Mouse (Mus musculus) spleen, adult 2 months (tissue): ENCODE results near the gene Ugt1a7c. TPM values are rescaled to one million over a fixed set of nuclear protein-coding genes. Genes with fewer than 3 reads are reported as not detected.
"Not testable (repeated sequence)": the region's sequence is repeated elsewhere in the genome, so short reads cannot be mapped to it uniquely, and the experiment has no call there.

Source experiments
- DNase-seq, 2 experiments: peaks; one replicate each; pipeline versions ENCODE4 v3.0.0 to v3.0.0-alpha.2; 2012 to 2021; ENCODE audit warnings: low spot score in 2 of 2, low read depth in 1 of 2
- H3K27ac ChIP-seq: fragments of 200-500 bp; 2 replicates; pipeline ENCODE4 v1.5.1; 2012; ENCODE audit warnings: low read length, inconsistent platforms; ENCODE audit not compliant: insufficient read depth
- H3K27me3 ChIP-seq: fragments of 200-500 bp; 2 replicates; pipeline ENCODE4 v1.6.1; 2012; ENCODE audit warnings: mild to moderate bottlenecking, moderate library complexity, low read length, inconsistent platforms; ENCODE audit not compliant: control insufficient read depth, insufficient read depth
- H3K36me3 ChIP-seq: fragments of 200-500 bp; 2 replicates; pipeline ENCODE4 v1.6.1; 2012; ENCODE audit warnings: mild to moderate bottlenecking, low read length, inconsistent platforms; ENCODE audit not compliant: control insufficient read depth, insufficient read depth
- H3K4me1 ChIP-seq: fragments of 200-500 bp; 2 replicates; pipeline ENCODE4 v1.6.1; 2011; ENCODE audit warnings: inconsistent platforms; ENCODE audit not compliant: control insufficient read depth, insufficient read depth, insufficient read length
- H3K4me3 ChIP-seq: fragments of 200-500 bp; 2 replicates; pipeline ENCODE4 v1.5.1; 2011; ENCODE audit warnings: mild to moderate bottlenecking, inconsistent platforms; ENCODE audit not compliant: insufficient read depth, insufficient read length; ENCODE audit errors: extremely low read depth
- CTCF ChIP-seq: fragments of 200-500 bp; IDR thresholded peaks from 2 replicates; pipeline ENCODE4 v1.5.1; 2011; ENCODE audit warnings: mild to moderate bottlenecking, inconsistent platforms; ENCODE audit not compliant: insufficient read depth, insufficient read length, insufficient replicate concordance; ENCODE audit errors: extremely low read depth
- POLR2A ChIP-seq: fragments of 200-500 bp; IDR thresholded peaks from 2 replicates; pipeline ENCODE4 v1.6.1; 2011; ENCODE audit warnings: low read depth, low read length, inconsistent platforms
- WGBS: fragments of 180-500 bp; shearing (Covaris S2); methylation state at CpG from one replicate; pipeline ENCODE4 v1.1.7; 2018; 5-methylcytosine and 5-hydroxymethylcytosine counted together
- polyA plus RNA-seq: library from polyadenylated mRNA; depleted of rRNA; stranded (reverse); fragments of >200 nt; gene quantifications from 2 replicates; pipeline ENCODE4 v1.2.3, GENCODE M21; 2012

Ugt1a7c gene
- polyA plus RNA-seq, 1 experiment = 1.5 TPM

DNA sequence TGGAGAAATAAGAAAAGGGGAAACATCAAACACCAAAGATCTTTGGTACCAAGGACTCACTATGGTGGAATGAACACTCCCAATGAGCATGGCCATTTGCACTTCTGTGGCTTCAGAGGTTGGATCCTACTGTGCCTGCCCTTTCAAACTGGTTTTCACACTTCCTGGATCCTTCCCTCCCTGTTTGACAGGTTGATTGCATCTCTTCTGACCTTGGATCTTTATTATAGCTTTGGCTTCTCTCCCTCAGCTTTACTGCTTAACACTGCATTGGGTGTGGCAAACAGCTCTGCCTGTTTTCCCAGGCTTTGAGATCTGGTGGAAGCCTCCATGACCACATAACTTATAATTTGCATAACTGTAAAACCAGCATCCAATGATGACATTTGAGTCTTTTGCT, 125.5 kb downstream of the Ugt1a7c start:
- H3K36me3 ChIP-seq = no peaks in the 10 kb centered on the region
- no peak overlapping the region for H3K27ac ChIP-seq
- no peaks in the 10 kb centered on the region for H3K4me1 ChIP-seq
- no peak overlapping the region for H3K4me3 ChIP-seq
- no peak for DNase-seq
- TF ChIP-seq CTCF (no peak), POLR2A (no peak)
- no peaks in the 10 kb centered on the region for H3K27me3 ChIP-seq

DNA sequence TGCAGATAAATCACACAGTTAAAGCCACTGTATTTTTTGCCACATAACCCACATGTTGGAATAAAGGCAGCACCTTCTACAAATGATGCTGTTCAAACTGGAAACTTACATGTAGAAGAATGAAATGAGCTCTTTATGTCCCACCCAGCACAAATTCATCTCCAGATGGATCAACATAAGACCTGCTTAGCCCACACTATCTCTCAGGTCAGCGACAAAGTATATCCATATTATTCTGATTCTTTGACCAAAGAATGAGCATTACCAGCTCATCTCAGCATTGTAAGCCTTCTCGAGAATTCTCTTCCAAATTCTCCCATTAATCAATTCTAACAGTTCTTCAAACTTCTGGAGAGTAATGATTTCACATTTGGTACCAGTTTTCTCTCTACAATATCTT, 127.4 kb downstream of the Ugt1a7c start:
- no peaks in the 10 kb centered on the region for H3K36me3 ChIP-seq
- TF ChIP-seq CTCF (no peak), POLR2A (no peak)
- H3K4me1 ChIP-seq = no peaks in the 10 kb centered on the region
- H3K27me3 ChIP-seq = no peaks in the 10 kb centered on the region
- H3K27ac ChIP-seq = no peak overlapping the region
- no peak overlapping the region for H3K4me3 ChIP-seq
- DNase-seq = no peak
- WGBS = 53% methylated on average over 2 of the region's 2 CpGs

DNA sequence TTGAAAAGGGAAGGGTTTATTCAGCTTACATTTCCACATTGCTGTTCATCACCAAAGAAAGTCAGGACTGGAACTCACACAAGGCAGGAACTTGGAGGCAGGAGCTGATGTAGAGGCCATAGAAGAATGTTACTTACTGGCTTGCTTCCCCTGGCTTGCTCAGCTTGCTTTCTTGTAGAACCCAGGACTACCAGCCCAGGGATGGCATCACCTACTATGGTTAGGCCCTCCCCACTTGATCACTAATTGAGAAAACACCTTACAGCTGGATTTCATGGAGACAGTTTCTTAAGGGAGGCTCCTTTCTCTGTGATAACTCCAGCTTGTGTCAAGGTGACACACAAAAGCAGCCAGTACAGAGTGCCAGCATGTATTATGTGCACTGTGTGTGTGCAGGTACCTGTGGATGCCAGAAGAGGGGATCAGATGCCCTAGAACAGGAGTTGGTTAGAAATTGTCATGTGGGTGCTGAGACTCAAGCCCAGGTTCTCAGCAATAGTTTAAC, 128.2 kb downstream of the Ugt1a7c start:
- DNase-seq, H3K27ac ChIP-seq: not testable (repeated sequence)

DNA sequence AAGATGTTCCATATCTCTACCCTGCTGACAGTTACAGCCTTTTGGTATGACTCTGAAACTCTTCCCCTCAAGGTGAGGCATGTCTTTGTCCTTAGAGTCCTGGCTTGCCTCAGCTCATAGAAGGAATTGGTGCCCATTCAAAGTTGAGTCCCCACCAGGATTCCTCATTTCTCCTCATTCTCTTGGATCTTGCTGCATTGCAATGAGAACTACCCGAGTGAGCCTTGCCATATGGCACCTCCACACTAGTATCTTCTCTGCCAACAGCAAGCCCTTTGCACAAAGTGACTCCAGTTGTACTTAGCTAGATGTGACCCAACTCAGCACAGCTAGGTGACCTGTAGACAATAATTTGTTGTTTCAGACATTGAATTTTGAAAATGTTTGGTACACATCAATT, 128.7 kb downstream of the Ugt1a7c start:
- Histone ChIP-seq H3K27me3 (no peaks in the 10 kb centered on the region), H3K27ac (no peak overlapping the region), H3K4me1 (no peaks in the 10 kb centered on the region), H3K36me3 (no peaks in the 10 kb centered on the region), H3K4me3 (no peak overlapping the region)
- DNase-seq = no peak
- WGBS = 58% methylated on average over 1 of the region's 1 CpGs
- TF ChIP-seq POLR2A (no peak), CTCF (no peak)

More for the DNA sequence above, 128.2 kb downstream of the Ugt1a7c start:
- not testable (repeated sequence) for H3K36me3 ChIP-seq, H3K27me3 ChIP-seq, H3K4me3 ChIP-seq, H3K4me1 ChIP-seq

DNA sequence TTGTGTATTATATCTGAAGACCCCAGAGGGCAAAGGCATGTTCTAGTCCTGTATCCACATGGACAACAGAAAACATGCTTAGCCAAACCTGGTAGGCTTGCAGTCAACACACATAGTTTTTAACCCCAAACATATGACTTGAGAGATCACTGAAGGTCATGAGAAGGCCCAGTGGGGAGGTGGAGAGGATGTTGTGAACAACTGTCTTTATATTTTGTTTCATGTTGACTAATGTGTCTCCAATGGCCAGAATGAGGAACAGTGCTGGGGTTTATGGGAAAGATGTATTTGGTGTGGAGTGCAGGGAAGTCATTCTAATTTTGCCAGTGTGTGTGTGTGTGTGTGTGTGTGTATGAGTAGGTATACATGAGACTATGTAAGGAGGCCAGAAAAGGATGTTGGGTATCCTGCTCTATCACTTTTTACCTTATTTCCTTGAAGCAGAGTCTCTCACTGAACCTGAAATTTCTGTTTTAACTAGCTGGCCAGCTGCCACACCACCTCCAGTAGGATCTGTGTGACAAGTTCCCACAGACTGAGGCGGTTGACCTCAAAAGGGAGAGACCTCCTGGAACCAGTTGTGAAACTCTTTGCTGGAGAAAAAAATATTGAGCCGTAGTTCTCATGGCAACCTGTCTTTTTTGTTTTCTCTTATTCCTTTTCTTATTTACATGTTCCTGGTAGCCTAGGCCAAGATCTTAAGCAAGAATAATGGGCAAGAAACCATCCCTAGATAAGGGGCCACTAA, 129.3 kb downstream of the Ugt1a7c start:
- TF ChIP-seq CTCF (no peak), POLR2A (no peak)

DNA sequence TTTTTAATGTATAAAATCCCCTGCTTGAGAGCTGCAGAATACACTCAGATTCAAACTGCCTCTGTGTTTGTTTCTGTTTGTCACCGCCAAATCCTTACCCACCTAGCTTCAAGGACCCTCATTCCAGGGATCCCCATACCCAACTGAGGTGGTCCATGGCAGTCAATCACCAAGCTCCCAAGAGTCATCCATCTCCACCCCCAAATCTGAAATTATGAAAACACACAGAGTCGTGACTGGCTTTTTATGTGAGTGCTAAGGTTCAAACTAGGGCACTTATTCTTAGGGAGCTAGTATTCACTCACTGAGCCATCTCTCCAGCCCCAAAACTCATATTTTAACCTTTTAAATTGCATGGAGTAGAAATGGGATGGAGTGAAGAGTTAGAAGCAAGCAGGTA, 130.4 kb downstream of the Ugt1a7c start:
- not testable (repeated sequence) for H3K4me3 ChIP-seq, H3K36me3 ChIP-seq, H3K27ac ChIP-seq, DNase-seq, H3K4me1 ChIP-seq, H3K27me3 ChIP-seq
- WGBS = 37% methylated on average over 2 of the region's 2 CpGs

More for the DNA sequence above, 129.3 kb downstream of the Ugt1a7c start:
- H3K27ac ChIP-seq = no peak overlapping the region
- WGBS = 67% methylated on average over 2 of the region's 2 CpGs
- H3K27me3 ChIP-seq = no peaks in the 10 kb centered on the region
- no peak for DNase-seq
- H3K36me3 ChIP-seq = no peaks in the 10 kb centered on the region
- H3K4me1 ChIP-seq = no peaks in the 10 kb centered on the region
- no peak overlapping the region for H3K4me3 ChIP-seq

DNA sequence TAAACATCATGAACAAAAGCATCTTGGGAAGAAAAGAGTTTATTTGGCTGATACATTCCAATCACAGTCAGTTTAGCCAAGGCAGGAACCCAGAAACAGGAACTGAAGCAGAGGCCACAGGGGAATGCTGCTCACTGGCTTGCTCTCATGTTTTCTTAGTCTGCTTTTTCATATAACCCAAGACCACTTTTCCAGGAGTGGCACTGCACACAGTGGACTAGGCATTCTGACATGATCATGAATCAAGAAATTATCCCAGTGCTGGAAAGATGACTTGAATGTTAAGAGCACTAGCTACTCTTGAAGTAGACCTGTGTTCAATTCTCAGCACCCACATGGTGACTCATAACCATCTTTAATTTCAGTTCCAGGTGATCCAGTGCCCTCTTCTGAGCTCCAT, 130.9 kb downstream of the Ugt1a7c start:
- no peaks in the 10 kb centered on the region for H3K36me3 ChIP-seq
- TF ChIP-seq POLR2A = no peak
- TF ChIP-seq CTCF = no peak
- DNase-seq = no peak
- no peak overlapping the region for H3K4me3 ChIP-seq
- no peaks in the 10 kb centered on the region for H3K27me3 ChIP-seq
- no peaks in the 10 kb centered on the region for H3K4me1 ChIP-seq
- H3K27ac ChIP-seq = no peak overlapping the region
